Mouse (Mus musculus): ENCODE measurements around the gene Sarnp. TPM values are rescaled to one million over a fixed set of nuclear protein-coding genes. Genes with fewer than 3 reads are reported as not detected.

Gene Sarnp
- polyA plus RNA-seq, 1 experiment: 56.6 TPM

DNA sequence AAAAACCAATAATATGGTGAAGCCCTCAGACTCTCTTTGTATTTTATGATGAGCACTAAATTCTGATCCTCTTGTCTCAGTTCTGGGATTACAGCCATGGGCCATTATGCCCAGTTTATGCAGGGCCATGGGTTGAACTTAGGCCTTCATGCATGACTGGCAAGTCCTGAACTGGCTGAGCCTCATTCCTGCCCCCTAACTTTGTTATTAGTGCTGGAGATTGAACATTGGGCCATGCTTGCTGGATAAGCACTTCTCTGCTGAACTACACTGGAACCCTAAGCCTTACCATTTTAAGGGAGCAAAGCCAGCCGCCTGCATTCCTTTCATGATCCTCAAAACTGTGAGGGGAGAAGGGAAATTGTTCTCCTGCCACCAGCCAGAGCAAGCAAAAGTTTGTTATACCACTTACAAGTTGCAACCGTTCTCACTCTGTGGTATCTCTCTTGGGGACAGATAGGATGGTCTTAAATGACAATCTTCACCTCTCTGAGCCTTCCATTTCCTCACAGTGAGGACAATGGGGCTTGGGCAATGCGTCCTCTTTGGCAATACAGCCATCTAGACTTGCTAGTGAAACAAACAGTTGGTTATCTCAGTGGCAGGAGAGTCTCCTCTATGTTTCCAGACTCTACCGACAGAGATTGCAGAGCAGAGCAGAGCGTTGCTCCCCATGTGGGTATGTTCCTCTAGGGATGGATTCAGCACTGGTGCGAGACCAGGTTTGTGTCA lies 82.8 kb downstream of the Sarnp start:
- no peak overlapping the region for H3K4me3 ChIP-seq (ENCODE audit: insufficient read depth, poor library complexity, severe bottlenecking)
- TF ChIP-seq FOSL1 (IDR thresholded peaks at IDR 0.05; ENCODE audit: insufficient read depth, low read length, poor library complexity, severe bottlenecking): no peak
- TF ChIP-seq CEBPB (IDR thresholded peaks at IDR 0.05; ENCODE audit: low read depth): no peak
- no peak for TF ChIP-seq MYOD1 (IDR thresholded peaks at IDR 0.05; ENCODE audit: control insufficient read depth, insufficient read length, low read depth)
- TF ChIP-seq USF1 (IDR thresholded peaks at IDR 0.05; ENCODE audit: low read depth): no peak
- no peak for TF ChIP-seq CTCF (IDR thresholded peaks at IDR 0.05; ENCODE audit: control insufficient read depth, insufficient read depth, insufficient read length)
- no peak for TF ChIP-seq MYOG (IDR thresholded peaks at IDR 0.05; ENCODE audit: control insufficient read depth, extremely low read depth, insufficient read length)
- no peak for TF ChIP-seq MAX (IDR thresholded peaks at IDR 0.05)
- H3K36me3 ChIP-seq (ENCODE audit: control insufficient read depth, insufficient read depth): no peaks in the 10 kb centered on the region
- no peaks in the 10 kb centered on the region for H3K27me3 ChIP-seq (ENCODE audit: control insufficient read depth, insufficient read depth, insufficient read length)
- no peak overlapping the region for H3ac ChIP-seq (ENCODE audit: control insufficient read depth, insufficient read length, low read depth)
- no peaks in the 10 kb centered on the region for H3K79me2 ChIP-seq (ENCODE audit: control insufficient read depth, insufficient read depth)
- H3K79me3 ChIP-seq (ENCODE audit: low read depth): no peaks in the 10 kb centered on the region

- Histone ChIP-seq H3K79me3 (ENCODE audit: low read depth) (no peaks in the 10 kb centered on the region), H3K79me2 (ENCODE audit: control insufficient read depth, insufficient read depth) (no peaks in the 10 kb centered on the region), H3K4me3 (ENCODE audit: insufficient read depth, poor library complexity, severe bottlenecking) (no peak within 1 kb of the TSS), H3K36me3 (ENCODE audit: control insufficient read depth, insufficient read depth) (no peaks in the 10 kb centered on the region), H3ac (ENCODE audit: control insufficient read depth, insufficient read length, low read depth) (no peak within 1 kb of the TSS), H3K27me3 (ENCODE audit: control insufficient read depth, insufficient read depth, insufficient read length) (no peaks in the 10 kb centered on the region)
- TF ChIP-seq CTCF (IDR thresholded peaks at IDR 0.05; ENCODE audit: control insufficient read depth, insufficient read depth, insufficient read length): no peak
- TF ChIP-seq CEBPB (IDR thresholded peaks at IDR 0.05; ENCODE audit: low read depth): no peak
- TF ChIP-seq USF1 (IDR thresholded peaks at IDR 0.05; ENCODE audit: low read depth): no peak
- no peak for TF ChIP-seq MYOG (IDR thresholded peaks at IDR 0.05; ENCODE audit: control insufficient read depth, extremely low read depth, insufficient read length)
- TF ChIP-seq MYOD1 (IDR thresholded peaks at IDR 0.05; ENCODE audit: control insufficient read depth, insufficient read length, low read depth): no peak
- TF ChIP-seq MAX (IDR thresholded peaks at IDR 0.05): no peak
- TF ChIP-seq FOSL1 (IDR thresholded peaks at IDR 0.05; ENCODE audit: insufficient read depth, low read length, poor library complexity, severe bottlenecking): no peak
Observed at GRCm38 (mm10) chr10:128900698-128901097, 83.6 kb downstream of the Sarnp start, which contains the start of gene Cd63. Cd63 (plus strand) TSS chr10:128900989.

GRCm38 (mm10) chr10:128901409-128901808 lies 84.3 kb downstream of the Sarnp start:
- Histone ChIP-seq H3K4me3 (ENCODE audit: insufficient read depth, poor library complexity, severe bottlenecking) (no peak overlapping the region), H3K79me2 (ENCODE audit: control insufficient read depth, insufficient read depth) (no peaks in the 10 kb centered on the region), H3ac (ENCODE audit: control insufficient read depth, insufficient read length, low read depth) (no peak overlapping the region), H3K27me3 (ENCODE audit: control insufficient read depth, insufficient read depth, insufficient read length) (no peaks in the 10 kb centered on the region), H3K79me3 (ENCODE audit: low read depth) (no peaks in the 10 kb centered on the region), H3K36me3 (ENCODE audit: control insufficient read depth, insufficient read depth) (no peaks in the 10 kb centered on the region)
- TF ChIP-seq MAX (IDR thresholded peaks at IDR 0.05) (no peak), MYOD1 (IDR thresholded peaks at IDR 0.05; ENCODE audit: control insufficient read depth, insufficient read length, low read depth) (no peak)

- no peak for TF ChIP-seq USF1 (IDR thresholded peaks at IDR 0.05; ENCODE audit: low read depth)
- TF ChIP-seq MYOD1 (IDR thresholded peaks at IDR 0.05; ENCODE audit: control insufficient read depth, insufficient read length, low read depth): no peak
- TF ChIP-seq CEBPB (IDR thresholded peaks at IDR 0.05; ENCODE audit: low read depth): no peak
- no peak for TF ChIP-seq MYOG (IDR thresholded peaks at IDR 0.05; ENCODE audit: control insufficient read depth, extremely low read depth, insufficient read length)
- no peak for TF ChIP-seq FOSL1 (IDR thresholded peaks at IDR 0.05; ENCODE audit: insufficient read depth, low read length, poor library complexity, severe bottlenecking)
- no peak for TF ChIP-seq CTCF (IDR thresholded peaks at IDR 0.05; ENCODE audit: control insufficient read depth, insufficient read depth, insufficient read length)
- no peak for TF ChIP-seq MAX (IDR thresholded peaks at IDR 0.05)
- no peaks in the 10 kb centered on the region for H3K36me3 ChIP-seq (ENCODE audit: control insufficient read depth, insufficient read depth)
- no peaks in the 10 kb centered on the region for H3K27me3 ChIP-seq (ENCODE audit: control insufficient read depth, insufficient read depth, insufficient read length)
Observed at GRCm38 (mm10) chr10:128902409-128902988, 85.4 kb downstream of the Sarnp start.

DNA sequence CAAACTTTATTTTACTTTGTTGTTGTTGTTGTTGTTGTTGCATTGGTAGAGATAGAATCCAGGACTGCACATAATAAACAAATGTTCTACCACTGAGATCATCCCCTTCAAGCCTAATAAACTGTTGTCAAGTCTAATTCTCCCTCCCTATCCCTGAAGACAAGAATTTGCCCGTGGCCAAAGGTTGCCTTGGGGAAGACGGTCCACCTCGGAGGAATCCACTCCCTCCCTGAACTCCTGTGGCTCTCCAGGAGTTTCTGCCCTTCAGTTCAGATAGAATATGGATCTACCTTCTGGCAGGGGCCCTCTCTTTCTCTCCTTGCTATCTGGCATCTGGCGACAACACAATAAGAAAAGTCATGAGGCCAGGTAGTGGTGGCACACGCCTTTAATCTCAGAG lies 87.7 kb downstream of the Sarnp start:
- no peaks in the 10 kb centered on the region for H3K36me3 ChIP-seq (ENCODE audit: control insufficient read depth, insufficient read depth)
- H3K4me3 ChIP-seq (ENCODE audit: insufficient read depth, poor library complexity, severe bottlenecking): no peak overlapping the region
- peaks cover 4% of the 10 kb centered on the region for H3K79me3 ChIP-seq (ENCODE audit: low read depth)
- H3K79me2 ChIP-seq (ENCODE audit: control insufficient read depth, insufficient read depth): peaks cover 9% of the 10 kb centered on the region
- TF ChIP-seq MYOD1 (IDR thresholded peaks at IDR 0.05; ENCODE audit: control insufficient read depth, insufficient read length, low read depth) (no peak), MAX (IDR thresholded peaks at IDR 0.05) (no peak), MYOG (IDR thresholded peaks at IDR 0.05; ENCODE audit: control insufficient read depth, extremely low read depth, insufficient read length) (no peak), CEBPB (IDR thresholded peaks at IDR 0.05; ENCODE audit: low read depth) (no peak), CTCF (IDR thresholded peaks at IDR 0.05; ENCODE audit: control insufficient read depth, insufficient read depth, insufficient read length) (no peak), USF1 (IDR thresholded peaks at IDR 0.05; ENCODE audit: low read depth) (no peak), FOSL1 (IDR thresholded peaks at IDR 0.05; ENCODE audit: insufficient read depth, low read length, poor library complexity, severe bottlenecking) (no peak)
- no peak overlapping the region for H3ac ChIP-seq (ENCODE audit: control insufficient read depth, insufficient read length, low read depth)
- H3K27me3 ChIP-seq (ENCODE audit: control insufficient read depth, insufficient read depth, insufficient read length): no peaks in the 10 kb centered on the region

More at GRCm38 (mm10) chr10:128902409-128902988, 85.4 kb downstream of the Sarnp start:
- no peak overlapping the region for H3ac ChIP-seq (ENCODE audit: control insufficient read depth, insufficient read length, low read depth)
- no peaks in the 10 kb centered on the region for H3K79me3 ChIP-seq (ENCODE audit: low read depth)
- H3K4me3 ChIP-seq (ENCODE audit: insufficient read depth, poor library complexity, severe bottlenecking): no peak overlapping the region
- no peaks in the 10 kb centered on the region for H3K79me2 ChIP-seq (ENCODE audit: control insufficient read depth, insufficient read depth)
